Mouse (Mus musculus) ES-E14 (cell line): ENCODE measurements around the gene Sox5. TPM values are rescaled to one million over a fixed set of nuclear protein-coding genes. Genes with fewer than 3 reads are reported as not detected.
A peak's percentile ranks its signal among the peaks of the same experiment; 100 is the strongest.

Experiments used
- DNase-seq: peaks from one replicate; pipeline ENCODE4 v3.0.0-alpha.2; 2013; ENCODE audit warnings: low read depth, low spot score
- H3K27ac ChIP-seq: 2 replicates; pipeline ENCODE4 v1.5.1; 2012; ENCODE audit warnings: low read depth, mild to moderate bottlenecking, low read length, moderate library complexity, mixed read lengths; ENCODE audit not compliant: poor library complexity, insufficient read depth, severe bottlenecking
- H3K36me3 ChIP-seq: 2 replicates; pipeline ENCODE4 v1.6.1; 2012; ENCODE audit warnings: mild to moderate bottlenecking, low read length, moderate library complexity, mixed read lengths; ENCODE audit not compliant: control insufficient read depth, poor library complexity, insufficient read depth, severe bottlenecking
- H3K4me1 ChIP-seq, 2 experiments: fragments of 150-350 bp in 1 of 2; sonication (generic) in 1 of 2; 2 replicates each; pipeline ENCODE4 v1.6.1; 2012; ENCODE audit warnings: low read length in 2 of 2, mild to moderate bottlenecking in 1 of 2, mixed read lengths in 1 of 2; ENCODE audit not compliant: control insufficient read depth in 2 of 2, insufficient read depth in 2 of 2, poor library complexity in 1 of 2
- H3K4me3 ChIP-seq, 2 experiments: fragments of 150-350 bp in 1 of 2; sonication (generic) in 1 of 2; 2 replicates each; pipeline ENCODE4 v1.5.1; 2012; ENCODE audit warnings: low read length in 2 of 2, low read depth in 1 of 2, mild to moderate bottlenecking in 1 of 2, mixed read lengths in 1 of 2; ENCODE audit not compliant: insufficient read depth in 1 of 2, poor library complexity in 1 of 2, severe bottlenecking in 1 of 2
- H3K9ac ChIP-seq: 2 replicates; pipeline ENCODE4 v1.6.1; 2012; ENCODE audit warnings: low read depth, mild to moderate bottlenecking, low read length, mixed read lengths; ENCODE audit not compliant: poor library complexity, insufficient read depth, severe bottlenecking
- H3K9me3 ChIP-seq: fragments of 150-350 bp; sonication (generic); 2 replicates; pipeline ENCODE4 v1.6.1; 2012; ENCODE audit warnings: low read depth, mild to moderate bottlenecking, low read length; ENCODE audit not compliant: control insufficient read depth, insufficient read depth
- CHD2 ChIP-seq: IDR thresholded peaks from 2 replicates; pipeline ENCODE4 v1.6.1; 2014; ENCODE audit warnings: mild to moderate bottlenecking, low read depth, low read length, inconsistent platforms
- HCFC1 ChIP-seq: IDR thresholded peaks from 2 replicates; pipeline ENCODE4 v1.6.1; 2012; ENCODE audit warnings: low read length, inconsistent platforms, borderline replicate concordance; ENCODE audit not compliant: insufficient read depth
- MAFK ChIP-seq: IDR thresholded peaks from 2 replicates; pipeline ENCODE4 v1.6.1; 2014; ENCODE audit warnings: mild to moderate bottlenecking, low read depth, low read length, inconsistent platforms; ENCODE audit not compliant: insufficient read depth
- ZC3H11A ChIP-seq: IDR thresholded peaks from 2 replicates; pipeline ENCODE4 v1.6.1; 2012; ENCODE audit warnings: low read depth, mild to moderate bottlenecking, inconsistent platforms, low read length, borderline replicate concordance
- ZNF384 ChIP-seq: IDR thresholded peaks from 2 replicates; pipeline ENCODE4 v1.6.1; 2012; ENCODE audit warnings: low read depth, low read length, inconsistent platforms
- in situ Hi-C, 2 experiments: fragments of 600-800 bp; cut with MboI; formaldehyde crosslinking; loops; one replicate each; pipeline ENCODE4 v1.15.1; 2025; ENCODE audit warnings: low sequenced_read_pairs in 2 of 2, inconsistent platforms in 1 of 2; ENCODE audit not compliant: unreplicated experiment in 2 of 2
- total RNA-seq: library from RNA; depleted of rRNA; stranded (reverse); fragments of 300-350 nt; gene quantifications from 2 replicates; pipeline ENCODE4 v1.2.3, GENCODE M21; 2012

The Sox5 gene
- total RNA-seq, 1 experiment = 0.36 TPM

- no peak for DNase-seq
- no peak overlapping the region for H3K4me3 ChIP-seq
- TF ChIP-seq HCFC1 (no peak), ZNF384 (no peak), MAFK (no peak), ZC3H11A (no peak), CHD2 (no peak)
- H3K4me1 ChIP-seq = no peaks in the 10 kb centered on the region; a peak in 1 of 4 replicates
- H3K36me3 ChIP-seq = no peaks in the 10 kb centered on the region
- in situ Hi-C loops = no loop called here
- H3K27ac ChIP-seq = no peak overlapping the region
- H3K9me3 ChIP-seq = no peaks in the 10 kb centered on the region
- H3K9ac ChIP-seq = no peak overlapping the region
Observed at GRCm38 (mm10) chr6:144297131-144297530, 484.6 kb downstream of the Sox5 start.

GRCm38 (mm10) chr6:144291526-144291925 is 490.3 kb downstream of the Sox5 start:
- TF ChIP-seq ZC3H11A (no peak), HCFC1 (no peak), CHD2 (no peak), MAFK (no peak), ZNF384 (no peak)
- no peaks in the 10 kb centered on the region for H3K9me3 ChIP-seq
- no peak for DNase-seq
- H3K27ac ChIP-seq = no peak overlapping the region
- no peak overlapping the region for H3K9ac ChIP-seq
- in situ Hi-C loops = no loop called here
- H3K4me3 ChIP-seq = no peak overlapping the region
- no peaks in the 10 kb centered on the region for H3K36me3 ChIP-seq
- no peaks in the 10 kb centered on the region for H3K4me1 ChIP-seq

- DNase-seq = no peak
- TF ChIP-seq MAFK (no peak), CHD2 (no peak), ZNF384 (no peak), HCFC1 (no peak), ZC3H11A (no peak)
- Histone ChIP-seq H3K36me3 (no peaks in the 10 kb centered on the region), H3K4me1 (no peaks in the 10 kb centered on the region), H3K27ac (no peak overlapping the region), H3K9ac (no peak overlapping the region), H3K4me3 (no peak overlapping the region), H3K9me3 (no peaks in the 10 kb centered on the region)
- in situ Hi-C loops = no loop called here
Observed at GRCm38 (mm10) chr6:144286122-144286521, 495.7 kb downstream of the Sox5 start.

GRCm38 (mm10) chr6:144283191-144283590 is 498.6 kb downstream of the Sox5 start:
- H3K4me1 ChIP-seq = peaks cover 0 to 4% of the 10 kb centered on the region in 2 experiments; a peak in 2 of 4 replicates
- H3K27ac ChIP-seq = no peak overlapping the region
- in situ Hi-C loops = no loop called here
- no peaks in the 10 kb centered on the region for H3K9me3 ChIP-seq
- no peak for DNase-seq
- H3K4me3 ChIP-seq = no peak overlapping the region
- H3K9ac ChIP-seq = no peak overlapping the region
- no peak for TF ChIP-seq HCFC1
- no peak for TF ChIP-seq ZC3H11A
- TF ChIP-seq CHD2 = no peak
- TF ChIP-seq MAFK = no peak
- no peak for TF ChIP-seq ZNF384
- no peaks in the 10 kb centered on the region for H3K36me3 ChIP-seq

GRCm38 (mm10) chr6:144282756-144283155 is 499.0 kb downstream of the Sox5 start:
- H3K27ac ChIP-seq = no peak overlapping the region
- peaks cover 0 to 4% of the 10 kb centered on the region in 2 experiments; a peak in 2 of 4 replicates for H3K4me1 ChIP-seq
- in situ Hi-C loops = no loop called here
- TF ChIP-seq CHD2 (no peak), HCFC1 (no peak), ZC3H11A (no peak), MAFK (no peak), ZNF384 (no peak)
- no peak overlapping the region for H3K9ac ChIP-seq
- H3K4me3 ChIP-seq = peak overlapping the region in 1 of 2 experiments; percentile 28; a peak in 2 of 4 replicates
- no peak for DNase-seq
- no peaks in the 10 kb centered on the region for H3K9me3 ChIP-seq
- no peaks in the 10 kb centered on the region for H3K36me3 ChIP-seq
